Mouse (Mus musculus) urinary bladder, postnatal 10 days (tissue): ENCODE results near the gene Dennd5b.

ENCODE experiments used
- DNase-seq: peaks from one replicate; pipeline ENCODE4 v3.0.0; 2022; ENCODE audit warnings: low spot score

The Dennd5b gene

GRCm38 (mm10) chr6:149100174-149101075, 1.1 kb downstream of the Dennd5b start:
- DNase-seq: peak; percentile 18

- no peak for DNase-seq
Measured at GRCm38 (mm10) chr6:149098993-149099392, 2.5 kb downstream of the Dennd5b start.

GRCm38 (mm10) chr6:149097276-149097675, 4.2 kb downstream of the Dennd5b start:
- no peak for DNase-seq

GRCm38 (mm10) chr6:149096233-149096632, 5.2 kb downstream of the Dennd5b start:
- no peak for DNase-seq

DNA sequence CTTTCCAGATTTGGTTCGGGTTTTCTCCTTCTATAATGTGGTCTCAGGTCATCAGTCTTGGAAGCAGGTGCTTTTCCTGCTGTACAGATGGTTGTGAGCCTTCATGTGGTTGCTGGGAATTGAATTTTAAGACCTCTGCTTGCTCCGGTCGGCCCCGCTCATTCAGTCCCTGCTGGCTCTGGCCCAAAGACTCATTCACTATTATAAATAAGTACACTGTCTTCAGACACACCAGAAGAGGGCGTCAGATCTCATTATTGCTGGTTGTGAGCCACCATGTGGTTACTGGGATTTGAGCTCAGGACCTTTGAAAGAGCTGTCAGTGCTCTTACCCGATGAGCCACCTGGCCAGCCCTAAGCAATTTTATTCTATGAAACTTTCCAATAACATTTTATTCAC, 6.1 kb downstream of the Dennd5b start:
- DNase-seq: no peak

DNA sequence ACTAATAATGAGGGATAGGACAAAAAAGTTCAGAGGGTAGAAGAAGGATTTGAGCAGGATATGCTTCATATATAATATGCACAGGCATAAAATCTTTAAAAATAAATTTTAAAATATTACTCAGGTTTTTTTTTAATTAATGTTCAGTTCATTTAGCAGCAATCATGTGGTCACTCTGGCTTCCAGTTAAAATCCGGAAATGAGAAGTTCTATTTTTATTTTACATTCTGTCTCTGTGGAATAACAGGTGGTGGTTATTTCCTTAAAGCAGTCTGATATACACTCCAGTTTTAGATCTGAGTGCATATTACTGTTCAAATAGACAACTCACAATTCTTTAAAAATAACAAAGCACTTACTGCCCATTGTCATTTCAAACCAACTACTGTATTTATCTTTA, 6.9 kb downstream of the Dennd5b start:
- DNase-seq: no peak

DNA sequence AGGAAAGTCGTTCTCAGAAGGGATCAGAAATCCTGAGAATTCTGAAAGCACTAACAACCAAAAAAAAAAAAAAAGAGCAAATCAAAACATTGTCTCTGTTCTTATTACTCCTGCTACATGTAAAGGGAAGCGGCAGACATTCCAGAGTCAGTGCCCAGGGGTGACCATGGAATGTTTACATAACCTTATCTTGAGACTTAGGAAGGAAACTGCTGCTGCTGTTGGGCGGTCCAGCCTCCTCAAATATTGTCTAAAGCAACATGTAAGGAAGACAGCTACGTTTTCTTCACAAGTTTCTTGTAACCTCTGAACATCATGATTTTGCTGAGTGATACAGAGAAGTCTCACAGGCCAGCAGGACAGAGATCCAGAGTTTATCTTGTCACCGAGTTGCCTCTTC, 8.0 kb downstream of the Dennd5b start:
- DNase-seq: no peak

DNA sequence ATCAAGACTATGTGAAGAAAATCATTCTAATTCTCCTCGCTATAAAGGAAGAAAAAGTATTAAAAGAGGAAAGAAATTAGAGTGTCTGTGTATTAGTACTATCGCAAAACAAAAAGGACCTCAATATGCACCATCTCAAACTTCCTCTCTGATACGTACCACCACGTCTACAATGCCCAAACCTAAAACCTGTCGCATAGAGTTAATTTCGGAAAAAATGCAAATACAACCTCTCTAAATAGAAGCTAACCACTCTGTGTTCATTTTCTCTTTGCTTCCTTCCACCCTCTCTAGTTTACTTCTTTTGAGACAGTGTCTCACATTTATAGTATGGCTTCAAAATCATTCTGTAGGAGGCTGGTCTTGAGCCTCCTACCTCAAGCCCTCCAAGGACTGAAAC, 9.1 kb downstream of the Dennd5b start:
- no peak for DNase-seq

GRCm38 (mm10) chr6:149077136-149077808, 24.2 kb downstream of the Dennd5b start:
- no peak for DNase-seq

DNA sequence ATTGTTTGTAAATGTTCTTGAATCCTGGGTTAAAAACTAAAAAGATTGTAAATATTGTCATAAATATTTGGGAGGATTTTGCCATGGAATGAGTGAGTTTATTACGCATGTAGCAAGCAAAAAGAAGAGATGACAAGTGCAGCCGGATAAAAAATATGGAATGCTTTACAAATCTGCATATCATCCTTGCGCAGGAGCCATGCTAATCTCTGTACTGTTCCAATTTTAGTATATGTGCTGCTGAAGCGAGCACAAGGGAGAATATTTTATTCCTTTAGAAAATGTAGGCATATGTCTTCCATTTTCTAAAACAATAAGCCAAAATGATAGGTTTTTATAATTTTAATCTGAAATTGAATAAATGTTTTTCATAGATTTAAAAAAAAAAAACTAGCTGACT, 27.6 kb downstream of the Dennd5b start:
- DNase-seq: no peak

GRCm38 (mm10) chr6:149072873-149073272, 28.6 kb downstream of the Dennd5b start:
- no peak for DNase-seq

- no peak for DNase-seq
Measured at GRCm38 (mm10) chr6:149070592-149071124, 30.8 kb downstream of the Dennd5b start.

DNA sequence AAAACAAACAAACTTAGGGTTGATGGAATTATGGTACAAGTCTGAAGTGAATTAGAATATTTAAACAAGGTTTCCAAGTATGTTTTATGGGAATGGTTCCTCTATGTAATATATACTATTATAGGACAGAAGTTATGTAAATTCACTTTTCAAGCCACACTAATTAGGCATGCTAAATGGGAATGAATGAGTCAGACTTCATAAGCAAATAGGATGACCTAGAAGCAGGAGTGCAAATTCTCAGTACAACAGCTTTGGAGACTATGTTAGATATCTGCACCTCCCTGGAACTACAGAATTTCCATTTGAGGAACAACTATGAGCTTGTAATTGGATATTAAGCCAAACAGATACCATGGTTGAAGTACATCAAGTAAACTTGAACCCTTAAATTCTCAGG, 38.1 kb downstream of the Dennd5b start:
- DNase-seq: no peak

DNA sequence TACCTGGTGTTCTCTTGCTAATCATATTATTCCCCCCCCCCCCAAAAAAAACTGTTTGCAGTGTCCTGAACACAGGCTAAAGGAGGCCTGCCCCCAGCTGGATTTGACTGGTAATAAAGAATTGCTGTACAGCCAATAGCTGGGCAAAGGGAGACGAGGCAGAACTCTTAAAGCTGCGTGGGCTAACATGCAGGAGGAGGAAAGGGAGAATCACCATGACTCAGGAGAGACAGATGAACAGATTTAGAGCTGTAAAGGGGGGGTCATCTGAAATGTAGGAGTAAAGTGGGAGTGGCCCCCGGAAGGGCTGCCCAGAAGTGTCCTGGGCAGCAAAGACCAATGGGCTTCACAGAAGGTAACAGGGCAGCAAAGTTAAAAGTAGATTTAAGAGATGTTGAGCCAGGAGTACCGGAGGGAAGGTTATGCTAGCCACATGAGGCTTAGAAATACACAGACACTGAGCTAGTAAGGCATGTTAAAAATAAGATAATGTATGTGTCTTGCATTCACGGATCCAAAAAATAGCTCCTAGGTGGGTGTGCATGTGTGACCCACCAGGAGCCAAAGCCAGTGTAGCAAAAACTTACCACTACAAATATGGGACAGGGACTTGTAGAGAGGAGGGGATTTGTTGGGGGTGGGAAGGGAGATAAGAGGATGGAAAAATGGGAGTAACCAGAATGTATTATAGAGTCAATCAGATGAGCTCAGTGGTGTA, 40.7 kb downstream of the Dennd5b start:
- DNase-seq: no peak

DNA sequence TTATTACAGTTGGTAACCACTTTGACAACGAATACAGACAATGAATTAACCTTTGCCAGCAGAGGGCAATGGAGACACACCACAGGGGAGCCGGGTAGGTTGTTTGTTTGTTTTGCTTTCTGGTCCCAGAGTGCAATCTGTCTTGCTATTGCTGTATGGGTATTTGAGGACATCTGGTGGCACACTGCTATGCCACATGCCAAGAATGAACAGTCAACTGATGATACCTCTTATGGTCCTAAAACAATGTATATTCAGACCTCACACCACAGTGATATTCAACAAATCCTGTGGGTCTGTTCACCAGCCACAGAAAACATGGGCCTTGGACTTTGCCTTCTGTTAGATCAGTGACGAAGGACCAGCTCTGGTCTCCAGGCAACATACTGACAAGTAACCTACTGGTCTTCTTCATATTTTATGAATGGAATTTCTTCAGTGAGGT, 43.5 kb downstream of the Dennd5b start:
- DNase-seq: no peak

DNA sequence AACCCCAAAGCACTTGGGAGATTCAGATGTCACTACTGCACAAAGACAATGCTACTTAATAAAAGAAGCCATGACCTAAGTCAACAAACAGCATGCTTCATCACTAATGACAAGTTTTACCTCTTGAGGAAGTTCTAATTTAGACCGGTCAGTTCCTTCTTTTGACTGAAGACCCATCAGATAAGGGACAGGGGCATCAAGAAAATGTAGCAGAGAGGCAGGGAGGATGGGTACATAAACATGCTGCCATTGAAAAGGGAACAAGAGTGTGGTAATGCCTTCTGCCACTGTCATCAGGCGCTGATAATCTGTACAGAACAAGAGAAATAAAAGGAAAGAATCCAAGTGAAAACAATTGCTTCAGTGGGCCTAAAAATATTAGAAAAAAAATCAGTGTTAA, 46.7 kb downstream of the Dennd5b start:
- DNase-seq: no peak

GRCm38 (mm10) chr6:149050978-149051723, 50.3 kb downstream of the Dennd5b start:
- no peak for DNase-seq

DNA sequence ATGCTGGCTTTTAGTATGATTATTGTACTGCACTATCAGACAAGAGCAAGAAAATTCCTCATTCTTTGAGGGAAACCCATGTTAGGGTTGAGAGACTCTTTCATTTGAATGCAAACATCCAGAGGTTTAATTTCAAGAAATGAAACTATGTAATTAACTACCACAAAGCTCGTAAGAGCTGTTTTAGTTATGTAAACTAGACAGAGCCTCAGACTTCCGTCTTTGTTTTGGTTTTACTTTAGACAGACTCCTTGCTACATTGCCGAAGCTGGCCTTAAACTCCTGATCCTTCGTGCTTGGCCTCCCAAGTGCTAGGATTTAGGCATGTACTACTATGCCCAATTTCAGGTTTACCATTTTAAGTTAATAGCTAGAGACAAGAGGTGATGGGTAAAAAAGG, 61.4 kb downstream of the Dennd5b start:
- DNase-seq: no peak

GRCm38 (mm10) chr6:149032198-149032597, 69.3 kb downstream of the Dennd5b start:
- no peak for DNase-seq

DNA sequence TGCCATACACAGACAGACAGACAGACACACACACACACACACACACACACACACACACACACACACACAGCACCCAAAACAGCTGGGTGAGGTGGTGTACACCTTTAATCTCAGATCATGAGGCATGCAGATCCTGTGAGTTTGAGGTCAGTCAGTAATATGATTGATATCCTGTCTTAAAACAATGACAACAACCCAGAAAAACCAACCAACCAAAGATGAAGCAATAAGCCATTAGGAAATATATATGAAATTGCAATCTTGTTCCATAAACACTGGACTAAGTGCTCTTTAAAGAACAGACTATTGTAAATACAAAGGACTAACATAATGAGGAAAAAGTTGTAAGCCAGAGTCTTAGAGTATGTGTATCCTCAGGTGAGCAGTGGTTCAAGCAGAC, 70.1 kb downstream of the Dennd5b start:
- no peak for DNase-seq

GRCm38 (mm10) chr6:149018431-149018830, 83.0 kb downstream of the Dennd5b start:
- no peak for DNase-seq
